ENCODE assay signal across 29 mouse cellular contexts in genomic region chr2:119370116-119370515, GRCm38 (mm10). TPM values are rescaled to one million over a fixed set of nuclear protein-coding genes. Genes with fewer than 3 reads are reported as not detected.
DNase-seq lines count a peak whose midpoint lies in the region; ATAC-seq and TF ChIP-seq lines count a peak whose summit lies in the region.
"Had no signal": no experiment of that assay in that cellular context is flagged by ENCODE, and none has a peak within 500 bp of the region (broad histone marks: within the 10 kb centered on the region; RNA-seq: fewer than 3 reads in every experiment).

No protein-coding gene starts in this region.

- no peak overlapping the region for H3K4me3 ChIP-seq in lung, postnatal 0 days (ENCODE audit: low read depth, low read length)
- no peak overlapping the region for H3K4me3 ChIP-seq in lung, adult 2 months (replicated peaks; ENCODE audit: extremely low read depth, low read depth, low read length)
- H3K4me3 ChIP-seq in liver, embryonic 12.5 days = no peak overlapping the region
- H3K4me3 ChIP-seq: embryonic facial prominence, embryonic 12.5 days; heart, embryonic 13.5 days; limb, embryonic 10.5 days; limb, embryonic 15.5 days; midbrain, embryonic 10.5 days; midbrain, embryonic 15.5 days; neural tube, embryonic 15.5 days had no signal

- H3K27ac ChIP-seq in lung, postnatal 0 days (ENCODE audit: low read length) = no peak overlapping the region
- no peak overlapping the region for H3K27ac ChIP-seq in liver, embryonic 12.5 days
- H3K27ac ChIP-seq: embryonic facial prominence, embryonic 12.5 days; heart, embryonic 13.5 days; limb, embryonic 10.5 days; limb, embryonic 15.5 days; midbrain, embryonic 10.5 days; midbrain, embryonic 15.5 days; neural tube, embryonic 15.5 days had no signal

- H3K9ac ChIP-seq in lung, postnatal 0 days (replicated peaks; ENCODE audit: low read depth) = no peak overlapping the region
- no peak overlapping the region for H3K9ac ChIP-seq in liver, embryonic 12.5 days
- H3K9ac ChIP-seq: embryonic facial prominence, embryonic 12.5 days; heart, embryonic 13.5 days; limb, embryonic 15.5 days; liver, postnatal 0 days; midbrain, embryonic 15.5 days; neural tube, embryonic 15.5 days had no signal

- no peaks in the 10 kb centered on the region for H3K4me1 ChIP-seq in lung, postnatal 0 days (ENCODE audit: insufficient read depth, low read depth, low read length)
- no peaks in the 10 kb centered on the region for H3K4me1 ChIP-seq in lung, adult 2 months (ENCODE audit: control insufficient read depth, insufficient read depth, low read length)
- no peaks in the 10 kb centered on the region for H3K4me1 ChIP-seq in liver, embryonic 12.5 days
- H3K4me1 ChIP-seq: embryonic facial prominence, embryonic 12.5 days; heart, embryonic 13.5 days; limb, embryonic 10.5 days; limb, embryonic 15.5 days; midbrain, embryonic 10.5 days; midbrain, embryonic 15.5 days; neural tube, embryonic 15.5 days had no signal

- peaks cover 30% of the 10 kb centered on the region; the same call in 1 of the 2 replicates for H3K36me3 ChIP-seq in lung, postnatal 0 days (ENCODE audit: insufficient read depth, low read length)
- H3K36me3 ChIP-seq in liver, embryonic 12.5 days = peaks cover 67% of the 10 kb centered on the region

- no peak for TF ChIP-seq POLR2A in lung, adult 2 months (IDR thresholded peaks at IDR 0.05; ENCODE audit: borderline replicate concordance, extremely low read depth, low read depth, low read length)

- ATAC-seq in lung, postnatal 0 days = no peak
- no peak for ATAC-seq in liver, embryonic 12.5 days
- no peak for ATAC-seq in activated CD4-positive, CD25-positive, alpha-beta regulatory T cell, adult 4 months
- ATAC-seq: forebrain, embryonic 16.5 days; hindbrain, embryonic 16.5 days; liver, postnatal 0 days; midbrain, embryonic 15.5 days; Patski had no signal

- H3K9me3 ChIP-seq in lung, postnatal 0 days (ENCODE audit: low read length) = no peaks in the 10 kb centered on the region
- H3K9me3 ChIP-seq in liver, embryonic 12.5 days (replicated peaks) = no peaks in the 10 kb centered on the region
- H3K9me3 ChIP-seq: embryonic facial prominence, embryonic 12.5 days; heart, embryonic 13.5 days; limb, embryonic 10.5 days; limb, embryonic 15.5 days; midbrain, embryonic 10.5 days; midbrain, embryonic 15.5 days; neural tube, embryonic 15.5 days had no signal

- H3K27me3 ChIP-seq in lung, postnatal 0 days (replicated peaks; ENCODE audit: insufficient read depth, low read length) = no peaks in the 10 kb centered on the region
- H3K27me3 ChIP-seq in liver, embryonic 12.5 days (replicated peaks) = no peaks in the 10 kb centered on the region
- H3K27me3 ChIP-seq: CH12.LX; embryonic facial prominence, embryonic 12.5 days; heart, embryonic 13.5 days; limb, embryonic 15.5 days; midbrain, embryonic 15.5 days; neural tube, embryonic 15.5 days; Patski had no signal

- H3K4me2 ChIP-seq in lung, postnatal 0 days (replicated peaks; ENCODE audit: low read depth, low read length) = no peak overlapping the region
- no peak overlapping the region for H3K4me2 ChIP-seq in liver, embryonic 12.5 days
- H3K4me2 ChIP-seq: embryonic facial prominence, embryonic 12.5 days; heart, embryonic 13.5 days; limb, embryonic 15.5 days; midbrain, embryonic 15.5 days; neural tube, embryonic 15.5 days had no signal

- no peak for TF ChIP-seq CTCF in lung, postnatal 0 days (IDR thresholded peaks at IDR 0.05)
- TF ChIP-seq CTCF in lung, adult 2 months (IDR thresholded peaks at IDR 0.05; ENCODE audit: insufficient read depth, low read length) = no peak

- no peak for TF ChIP-seq EP300 in lung, postnatal 0 days (IDR thresholded peaks at IDR 0.05)

- peak; percentile 57 to 92 for DNase-seq in adrenal gland, adult (ENCODE audit: inconsistent age in 2 of 2, low spot score in 1 of 2)
- DNase-seq in adrenal gland, postnatal 4 days (ENCODE audit: low spot score in 2 of 2) = no peak
- DNase-seq in lung, postnatal 0 days (ENCODE audit: low spot score) = peak; percentile 16
- DNase-seq in lung, adult 2 months = no peak
- DNase-seq in adipocyte (ENCODE audit: low spot score) = peak; percentile 71
- peak; percentile 36 for DNase-seq in adrenal gland, postnatal 25 days
- DNase-seq: cerebellum, adult 11 months; cerebellum, adult 9-11 months; embryo, embryonic 11 days; heart, postnatal 14 days; kidney, adult 9 months; kidney, postnatal 10 days; layer of hippocampus, adult 9-11 months; liver, postnatal 0 days; lung, postnatal 14 days had no signal

- WGBS in lung, postnatal 0 days = 85% methylated on average over 10 of the region's 10 CpGs
- WGBS in lung, adult 2 months = 83% methylated on average over 10 of the region's 10 CpGs
- WGBS in liver, embryonic 12.5 days (ENCODE audit: insufficient replicate concordance) = 86% methylated on average over 10 of the region's 10 CpGs

RNA-seq across cellular contexts. Expression of gene Chac1, which starts 19.1 kb away (rescaled TPM):
- 1 to 10 TPM; 1.3 to 2.0 TPM for total RNA-seq in adrenal gland, postnatal 4 days (2021)
- 1.5 and 1.8 TPM in 2 replicates for polyA plus RNA-seq in lung, postnatal 0 days (2015; fragmentation: Nextera tagmentation; extraction: Ambion mirVana)
- polyA plus RNA-seq in lung, adult 2 months (2012; rRNA removed) = 9.2 and 10.7 TPM in 2 replicates
- total RNA-seq in adrenal gland, postnatal 25 days (2021) = 5.0 and 10.2 TPM in 2 replicates
- polyA plus RNA-seq in liver, embryonic 12.5 days (2016; fragmentation: Nextera tagmentation; extraction: Ambion mirVana) = 1.0 and 1.4 TPM in 2 replicates
- polyA plus RNA-seq in activated CD4-positive, CD25-positive, alpha-beta regulatory T cell, adult 4 months (2017; shearing (Covaris generic)) = not detected

RNA-seq across cellular contexts. Expression of gene Dll4, which starts 44.5 kb away (rescaled TPM):
- 10 to 100 TPM; 13.8 to 15.0 TPM for total RNA-seq in adrenal gland, postnatal 4 days (2021)
- 22.7 and 25.9 TPM in 2 replicates for polyA plus RNA-seq in lung, postnatal 0 days (2015; fragmentation: Nextera tagmentation; extraction: Ambion mirVana)
- polyA plus RNA-seq in lung, adult 2 months (2012; rRNA removed) = 114 TPM in 2 replicates
- 8.0 and 12.9 TPM in 2 replicates for total RNA-seq in adrenal gland, postnatal 25 days (2021)
- polyA plus RNA-seq in liver, embryonic 12.5 days (2016; fragmentation: Nextera tagmentation; extraction: Ambion mirVana) = 3.0 and 3.1 TPM in 2 replicates
- polyA plus RNA-seq in activated CD4-positive, CD25-positive, alpha-beta regulatory T cell, adult 4 months (2017; shearing (Covaris generic)) = not detected
- polyA plus RNA-seq: C2C12 had no signal

Comparison
In these comparisons a context has a peak if more than half of its experiments do, and no peak if none do; other contexts are left out.
1. DNase-seq: peak in adrenal gland, adult (2 of 2), lung, postnatal 0 days (single experiment), adipocyte (single experiment) and adrenal gland, postnatal 25 days (single experiment); none in adrenal gland, postnatal 4 days (0 of 2) and lung, adult 2 months (single experiment).